Mouse (Mus musculus): ENCODE results near the gene Fgf15.
A peak's percentile ranks its signal among the peaks of the same experiment; 100 is the strongest.

GRCm38 (mm10) chr7:144895305-144896111, 823 bp upstream of the Fgf15 start:
- TF ChIP-seq CEBPB (IDR thresholded peaks at IDR 0.05; ENCODE audit: insufficient read depth, poor library complexity, severe bottlenecking) (no peak), MAX (IDR thresholded peaks at IDR 0.05; ENCODE audit: low read depth) (no peak), POLR2AphosphoS2 (IDR thresholded peaks at IDR 0.05; ENCODE audit: insufficient read length, low read depth) (no peak), MYOG (IDR thresholded peaks at IDR 0.05; ENCODE audit: control insufficient read depth in 1 of 3, insufficient read depth in 1 of 3, insufficient read length in 2 of 3, low read depth in 2 of 3) (peak in 1 of 3 experiments; percentile 16), POLR2A (IDR thresholded peaks at IDR 0.05; ENCODE audit: insufficient read length, low read depth) (peak; percentile 33), MYOD1 (IDR thresholded peaks at IDR 0.05; ENCODE audit: control insufficient read depth in 1 of 3, insufficient read length in 2 of 3, low read depth in 2 of 3) (peak in 1 of 3 experiments; percentile 11), SRF (IDR thresholded peaks at IDR 0.05; ENCODE audit: control insufficient read depth, insufficient read length, low read depth) (peak; percentile 17)
